Mouse (Mus musculus): ENCODE results near the gene Tsc22d4. TPM values are rescaled to one million over a fixed set of nuclear protein-coding genes. Genes with fewer than 3 reads are reported as not detected.

The Tsc22d4 gene
- total and polyA plus RNA-seq, 2 experiments from 2014 or later, result 192 to 232 TPM

- DNase-seq (ENCODE audit: low spot score) (peak; percentile 42), ATAC-seq (ENCODE audit: insufficient read depth, low read depth) (peak; percentile 34; the same call in 1 of the 2 replicates)
- Histone ChIP-seq H3K36me3 (replicated peaks; ENCODE audit: control insufficient read depth, insufficient read depth, low read length) (peaks cover 50% of the 10 kb centered on the region), H3K4me3 (ENCODE audit: low read depth, low read length) (no peak overlapping the region), H3K9ac (replicated peaks; ENCODE audit: low read depth, low read length) (peak overlapping the region; percentile 0; the same call in 1 of the 2 replicates), H3K4me2 (ENCODE audit: low read depth, low read length) (peak overlapping the region; percentile 8; the same call in 1 of the 2 replicates), H3K9me3 (replicated peaks; ENCODE audit: control insufficient read depth, low read length) (no peaks in the 10 kb centered on the region), H3K27ac (ENCODE audit: low read depth) (peak overlapping the region; percentile 89), H3K27me3 (ENCODE audit: control insufficient read depth, insufficient read depth, low read length) (no peaks in the 10 kb centered on the region), H3K4me1 (ENCODE audit: control insufficient read depth, insufficient read depth) (peaks cover 72% of the 10 kb centered on the region)
- WGBS, result 47% methylated on average over 12 of the region's 13 CpGs
- no peak for TF ChIP-seq CTCF (IDR thresholded peaks at IDR 0.05; ENCODE audit: low read depth)
- TF ChIP-seq EP300 (IDR thresholded peaks at IDR 0.05; ENCODE audit: low read depth), result no peak; the same call in 1 of the 2 replicates
These were observed 7.7 kb downstream of the Tsc22d4 start for GRCm38 (mm10) chr5:137753111-137753832.

GRCm38 (mm10) chr5:137755425-137755824, 9.9 kb downstream of the Tsc22d4 start:
- Histone ChIP-seq H3K4me2 (ENCODE audit: low read depth, low read length) (no peak overlapping the region), H3K36me3 (replicated peaks; ENCODE audit: control insufficient read depth, insufficient read depth, low read length) (peaks cover 62% of the 10 kb centered on the region)
- WGBS, result 79% methylated on average over 5 of the region's 5 CpGs

GRCm38 (mm10) chr5:137756106-137756505, 10.6 kb downstream of the Tsc22d4 start:
- Histone ChIP-seq H3K27me3 (ENCODE audit: control insufficient read depth, insufficient read depth, low read length) (no peaks in the 10 kb centered on the region), H3K27ac (ENCODE audit: low read depth) (peak overlapping the region; percentile 73)
- DNase-seq (ENCODE audit: low spot score), result no peak

More at GRCm38 (mm10) chr5:137755425-137755824, 9.9 kb downstream of the Tsc22d4 start:
- ATAC-seq (ENCODE audit: insufficient read depth, low read depth), result no peak
- TF ChIP-seq EP300 (IDR thresholded peaks at IDR 0.05; ENCODE audit: low read depth) (no peak), CTCF (IDR thresholded peaks at IDR 0.05; ENCODE audit: low read depth) (no peak)
- Histone ChIP-seq H3K9me3 (replicated peaks; ENCODE audit: control insufficient read depth, low read length) (no peaks in the 10 kb centered on the region), H3K27me3 (ENCODE audit: control insufficient read depth, insufficient read depth, low read length) (no peaks in the 10 kb centered on the region), H3K4me3 (ENCODE audit: low read depth, low read length) (no peak overlapping the region), H3K9ac (replicated peaks; ENCODE audit: low read depth, low read length) (no peak overlapping the region), H3K4me1 (ENCODE audit: control insufficient read depth, insufficient read depth) (peaks cover 71% of the 10 kb centered on the region), H3K27ac (ENCODE audit: low read depth) (peak overlapping the region; percentile 73)
- DNase-seq (ENCODE audit: low spot score), result no peak

GRCm38 (mm10) chr5:137756882-137757661, 11.5 kb downstream of the Tsc22d4 start:
- Histone ChIP-seq H3K9me3 (replicated peaks; ENCODE audit: control insufficient read depth, low read length) (no peaks in the 10 kb centered on the region), H3K4me2 (ENCODE audit: low read depth, low read length) (peak overlapping the region; percentile 21; the same call in 1 of the 2 replicates), H3K36me3 (replicated peaks; ENCODE audit: control insufficient read depth, insufficient read depth, low read length) (peaks cover 51% of the 10 kb centered on the region), H3K4me1 (ENCODE audit: control insufficient read depth, insufficient read depth) (peaks cover 54% of the 10 kb centered on the region), H3K9ac (replicated peaks; ENCODE audit: low read depth, low read length) (no peak overlapping the region), H3K27ac (ENCODE audit: low read depth) (peak overlapping the region; percentile 73), H3K27me3 (ENCODE audit: control insufficient read depth, insufficient read depth, low read length) (no peaks in the 10 kb centered on the region), H3K4me3 (ENCODE audit: low read depth, low read length) (no peak overlapping the region)
- 21% methylated on average over 10 of the region's 10 CpGs for WGBS
- TF ChIP-seq EP300 (IDR thresholded peaks at IDR 0.05; ENCODE audit: low read depth) (no peak), CTCF (IDR thresholded peaks at IDR 0.05; ENCODE audit: low read depth) (peak; percentile 88)
- ATAC-seq (ENCODE audit: insufficient read depth, low read depth) (peak; percentile 62), DNase-seq (ENCODE audit: low spot score) (peak; percentile 70)

More at GRCm38 (mm10) chr5:137756106-137756505, 10.6 kb downstream of the Tsc22d4 start:
- no peak overlapping the region for H3K4me2 ChIP-seq (ENCODE audit: low read depth, low read length)
- H3K36me3 ChIP-seq (replicated peaks; ENCODE audit: control insufficient read depth, insufficient read depth, low read length), result peaks cover 60% of the 10 kb centered on the region
- 45% methylated on average over 3 of the region's 3 CpGs for WGBS
- H3K9ac ChIP-seq (replicated peaks; ENCODE audit: low read depth, low read length), result no peak overlapping the region
- ATAC-seq (ENCODE audit: insufficient read depth, low read depth), result no peak
- TF ChIP-seq CTCF (IDR thresholded peaks at IDR 0.05; ENCODE audit: low read depth) (no peak), EP300 (IDR thresholded peaks at IDR 0.05; ENCODE audit: low read depth) (no peak)
- H3K9me3 ChIP-seq (replicated peaks; ENCODE audit: control insufficient read depth, low read length), result no peaks in the 10 kb centered on the region
- H3K4me3 ChIP-seq (ENCODE audit: low read depth, low read length), result no peak overlapping the region
- H3K4me1 ChIP-seq (ENCODE audit: control insufficient read depth, insufficient read depth), result peaks cover 64% of the 10 kb centered on the region

GRCm38 (mm10) chr5:137757887-137758286, 12.4 kb downstream of the Tsc22d4 start:
- Histone ChIP-seq H3K4me3 (ENCODE audit: low read depth, low read length) (no peak overlapping the region), H3K9me3 (replicated peaks; ENCODE audit: control insufficient read depth, low read length) (no peaks in the 10 kb centered on the region), H3K4me1 (ENCODE audit: control insufficient read depth, insufficient read depth) (peaks cover 47% of the 10 kb centered on the region), H3K27ac (ENCODE audit: low read depth) (peak overlapping the region; percentile 73), H3K27me3 (ENCODE audit: control insufficient read depth, insufficient read depth, low read length) (no peaks in the 10 kb centered on the region), H3K9ac (replicated peaks; ENCODE audit: low read depth, low read length) (no peak overlapping the region), H3K4me2 (ENCODE audit: low read depth, low read length) (peak overlapping the region; percentile 21; the same call in 1 of the 2 replicates), H3K36me3 (replicated peaks; ENCODE audit: control insufficient read depth, insufficient read depth, low read length) (peaks cover 46% of the 10 kb centered on the region)
- WGBS, result 36% methylated on average over 6 of the region's 6 CpGs
- no peak for TF ChIP-seq EP300 (IDR thresholded peaks at IDR 0.05; ENCODE audit: low read depth)
- no peak for TF ChIP-seq CTCF (IDR thresholded peaks at IDR 0.05; ENCODE audit: low read depth)
- DNase-seq (ENCODE audit: low spot score) (peak; percentile 60), ATAC-seq (ENCODE audit: insufficient read depth, low read depth) (peak; percentile 82)

All from heart, postnatal 0 days (tissue).